Mouse (Mus musculus): ENCODE measurements around the gene Rnft1.

GRCm38 (mm10) chr11:86468345-86468744, 16.1 kb upstream of the Rnft1 start:
- TF ChIP-seq CTCF (IDR thresholded peaks at IDR 0.05; ENCODE audit: low read depth), result no peak
- TF ChIP-seq EP300 (IDR thresholded peaks at IDR 0.05; ENCODE audit: low read depth), result no peak
